In the genomic region with DNA sequence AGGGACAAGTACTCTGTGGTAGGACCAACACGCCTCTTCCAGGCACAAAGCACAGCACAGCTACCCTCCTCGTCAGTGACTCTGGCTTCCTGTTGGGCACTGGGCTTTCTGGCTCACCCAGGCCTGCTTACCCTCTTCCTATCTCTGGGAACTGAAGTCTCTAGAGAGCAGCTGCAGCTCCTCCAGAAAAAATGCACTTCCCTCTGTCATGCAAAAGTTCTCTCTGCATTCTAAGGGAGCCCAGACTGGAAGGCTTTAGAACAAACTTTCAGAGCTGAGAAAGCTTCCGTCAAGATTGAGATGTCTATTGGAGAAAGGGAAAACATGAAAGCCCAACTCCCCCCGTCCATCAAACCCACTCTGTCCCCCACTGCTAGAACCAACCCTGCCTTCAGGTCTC, we compare ENCODE assay signal across 19 mouse cellular contexts. TPM values are rescaled to one million over a fixed set of nuclear protein-coding genes. Genes with fewer than 3 reads are reported as not detected.
A peak's percentile ranks its signal among the peaks of the same experiment; 100 is the strongest.
DNase-seq lines count a peak whose midpoint lies in the region; ATAC-seq and TF ChIP-seq lines count a peak whose summit lies in the region.
"Had no signal": no experiment of that assay in that cellular context is flagged by ENCODE, and none has a peak within 500 bp of the region (broad histone marks: within the 10 kb centered on the region; RNA-seq: fewer than 3 reads in every experiment).

No protein-coding gene starts in this region.

- H3K4me1 ChIP-seq in hindbrain, embryonic 13.5 days (replicated peaks) = peaks cover 40% of the 10 kb centered on the region
- peaks cover 37% of the 10 kb centered on the region for H3K4me1 ChIP-seq in hindbrain, embryonic 10.5 days (replicated peaks)
- H3K4me1 ChIP-seq in midbrain, embryonic 13.5 days (replicated peaks) = peaks cover 19% of the 10 kb centered on the region
- peaks cover 38% of the 10 kb centered on the region for H3K4me1 ChIP-seq in midbrain, embryonic 10.5 days
- no peaks in the 10 kb centered on the region for H3K4me1 ChIP-seq in cortical plate, adult 2 months (ENCODE audit: control insufficient read depth, insufficient read depth, low read length)
- H3K4me1 ChIP-seq in midbrain, postnatal 0 days (ENCODE audit: insufficient read depth, low read length) = no peaks in the 10 kb centered on the region

- intact Hi-C loops in heart, postnatal 14 days (cut with DNase I) = loop anchor here (5.0 kb wide), 1 partner anchor 370 kb away; no protein-coding TSS in a partner anchor

- no peak for ATAC-seq in hindbrain, embryonic 13.5 days (ENCODE audit: low FRiP score)
- ATAC-seq in midbrain, embryonic 13.5 days = no peak
- no peak for ATAC-seq in midbrain, postnatal 0 days (ENCODE audit: low FRiP score)
- ATAC-seq: forebrain, embryonic 15.5 days; liver, embryonic 12.5 days; Patski had no signal

- 52% methylated on average over 4 of the region's 4 CpGs for WGBS in hindbrain, embryonic 13.5 days
- 46% methylated on average over 4 of the region's 4 CpGs for WGBS in hindbrain, embryonic 10.5 days
- 46% methylated on average over 4 of the region's 4 CpGs for WGBS in midbrain, embryonic 13.5 days
- WGBS in midbrain, embryonic 10.5 days = 41% methylated on average over 4 of the region's 4 CpGs
- WGBS in midbrain, postnatal 0 days = 52% methylated on average over 4 of the region's 4 CpGs

- TF ChIP-seq POLR2A in cortical plate, adult 2 months (IDR thresholded peaks at IDR 0.05; ENCODE audit: extremely low read depth, insufficient read depth, low read length) = no peak

- H3K27me3 ChIP-seq in hindbrain, embryonic 13.5 days = peaks cover 30% of the 10 kb centered on the region
- peaks cover 65% of the 10 kb centered on the region for H3K27me3 ChIP-seq in hindbrain, embryonic 10.5 days (ENCODE audit: insufficient read depth, poor library complexity, severe bottlenecking)
- peaks cover 24% of the 10 kb centered on the region for H3K27me3 ChIP-seq in midbrain, embryonic 13.5 days
- peaks cover 65% of the 10 kb centered on the region for H3K27me3 ChIP-seq in midbrain, embryonic 10.5 days (ENCODE audit: low read depth, poor library complexity, severe bottlenecking)
- no peaks in the 10 kb centered on the region for H3K27me3 ChIP-seq in midbrain, postnatal 0 days (ENCODE audit: insufficient read depth, low read length)
- H3K27me3 ChIP-seq: forebrain, embryonic 15.5 days had no signal

- no peaks in the 10 kb centered on the region for H3K36me3 ChIP-seq in hindbrain, embryonic 13.5 days
- H3K36me3 ChIP-seq in hindbrain, embryonic 10.5 days = no peaks in the 10 kb centered on the region
- no peaks in the 10 kb centered on the region for H3K36me3 ChIP-seq in midbrain, embryonic 13.5 days
- no peaks in the 10 kb centered on the region for H3K36me3 ChIP-seq in midbrain, embryonic 10.5 days
- no peaks in the 10 kb centered on the region for H3K36me3 ChIP-seq in midbrain, postnatal 0 days (ENCODE audit: insufficient read depth, low read length)
- H3K36me3 ChIP-seq: forebrain, embryonic 15.5 days; liver, embryonic 12.5 days had no signal

- peak overlapping the region; percentile 86 for H3K4me2 ChIP-seq in hindbrain, embryonic 13.5 days
- H3K4me2 ChIP-seq in midbrain, embryonic 13.5 days (replicated peaks) = peak overlapping the region; percentile 94
- H3K4me2 ChIP-seq in midbrain, postnatal 0 days (ENCODE audit: low read depth, low read length, poor library complexity, severe bottlenecking) = peak overlapping the region; percentile 91
- H3K4me2 ChIP-seq: heart, embryonic 11.5 days; liver, embryonic 12.5 days had no signal

- no peak overlapping the region for H3K27ac ChIP-seq in hindbrain, embryonic 13.5 days
- no peak overlapping the region for H3K27ac ChIP-seq in hindbrain, embryonic 10.5 days
- H3K27ac ChIP-seq in midbrain, embryonic 13.5 days = no peak overlapping the region
- H3K27ac ChIP-seq in midbrain, embryonic 10.5 days (replicated peaks) = no peak overlapping the region
- H3K27ac ChIP-seq in cortical plate, adult 2 months (ENCODE audit: insufficient read depth, low read length) = no peak overlapping the region
- H3K27ac ChIP-seq in midbrain, postnatal 0 days (ENCODE audit: low read depth, low read length) = no peak overlapping the region
- H3K27ac ChIP-seq: forebrain, embryonic 15.5 days; liver, embryonic 12.5 days had no signal

- H3K9me3 ChIP-seq in hindbrain, embryonic 13.5 days = no peaks in the 10 kb centered on the region
- H3K9me3 ChIP-seq in hindbrain, embryonic 10.5 days = no peaks in the 10 kb centered on the region
- no peaks in the 10 kb centered on the region for H3K9me3 ChIP-seq in midbrain, embryonic 13.5 days
- no peaks in the 10 kb centered on the region for H3K9me3 ChIP-seq in midbrain, embryonic 10.5 days (replicated peaks)
- H3K9me3 ChIP-seq in midbrain, postnatal 0 days (ENCODE audit: low read length) = no peaks in the 10 kb centered on the region
- H3K9me3 ChIP-seq: forebrain, embryonic 15.5 days; liver, embryonic 12.5 days had no signal

- no peak for TF ChIP-seq CTCF in cortical plate, adult 2 months (IDR thresholded peaks at IDR 0.05; ENCODE audit: extremely low read depth, insufficient read depth, low read length)
- no peak for TF ChIP-seq CTCF in midbrain, postnatal 0 days (IDR thresholded peaks at IDR 0.05)

- peak overlapping the region; percentile 77; the same call in 1 of the 2 replicates for H3K4me3 ChIP-seq in hindbrain, embryonic 13.5 days
- no peak overlapping the region for H3K4me3 ChIP-seq in hindbrain, embryonic 10.5 days
- H3K4me3 ChIP-seq in midbrain, embryonic 13.5 days (replicated peaks) = no peak overlapping the region
- no peak overlapping the region for H3K4me3 ChIP-seq in midbrain, embryonic 10.5 days
- peak overlapping the region; percentile 53; the same call in 1 of the 2 replicates for H3K4me3 ChIP-seq in cortical plate, adult 2 months (ENCODE audit: insufficient read depth, low read length)
- H3K4me3 ChIP-seq in midbrain, postnatal 0 days (ENCODE audit: low read depth, low read length) = 0 out of 2 replicates have a peak overlapping the region, but pooled peaks have one; percentile 77
- H3K4me3 ChIP-seq: liver, embryonic 12.5 days had no signal

- H3K9ac ChIP-seq in hindbrain, embryonic 13.5 days = peak overlapping the region; percentile 96
- H3K9ac ChIP-seq in midbrain, embryonic 13.5 days (replicated peaks) = no peak overlapping the region
- H3K9ac ChIP-seq in midbrain, postnatal 0 days (replicated peaks; ENCODE audit: low read length, poor library complexity, severe bottlenecking) = no peak overlapping the region; the same call in 1 of the 2 replicates
- H3K9ac ChIP-seq: forebrain, embryonic 15.5 days; liver, embryonic 12.5 days had no signal

- no peak for DNase-seq in hindbrain, embryonic 10.5 days (ENCODE audit: low spot score)
- no peak for DNase-seq in midbrain, embryonic 10.5 days (ENCODE audit: low spot score)
- no peak for DNase-seq in midbrain, postnatal 0 days (ENCODE audit: low spot score)
- DNase-seq in urinary bladder, postnatal 4 days (ENCODE audit: low spot score in 2 of 2) = no peak
- no peak for DNase-seq in heart, postnatal 14 days
- DNase-seq: adrenal gland, adult 2 months; kidney, adult 18-20 months; kidney, postnatal 25 days; lung, postnatal 10 days; right cerebral cortex, postnatal 14 days; thymus, postnatal 14 days had no signal

RNA-seq across cellular contexts. Expression of a gene that starts 2.1 kb away (rescaled TPM):
- polyA plus RNA-seq in hindbrain, embryonic 13.5 days (2015; fragmentation: Nextera tagmentation; extraction: Ambion mirVana) = 7.3 and 8.7 TPM in 2 replicates
- 1.5 and 2.9 TPM in 2 replicates for polyA plus RNA-seq in hindbrain, embryonic 10.5 days (2016; fragmentation: Nextera tagmentation; extraction: Ambion mirVana)
- 6.2 and 6.8 TPM in 2 replicates for polyA plus RNA-seq in midbrain, embryonic 13.5 days (2015; fragmentation: Nextera tagmentation; extraction: Ambion mirVana)
- polyA plus RNA-seq in midbrain, embryonic 10.5 days (2016; fragmentation: Nextera tagmentation; extraction: Ambion mirVana) = 1.7 and 3.0 TPM in 2 replicates
- 10.9 and 13.4 TPM in 2 replicates for polyA plus RNA-seq in cortical plate, adult 2 months (2012; rRNA removed)
- 14.8 and 17.2 TPM in 2 replicates for total RNA-seq in midbrain, postnatal 0 days (2014; rRNA removed)
- 9.5 and 9.7 TPM in 2 replicates for polyA plus RNA-seq in midbrain, postnatal 0 days (2015; fragmentation: Nextera tagmentation; extraction: Ambion mirVana)
- total RNA-seq in heart, postnatal 14 days (2021) = not detected
- total RNA-seq: megakaryocyte-erythroid progenitor cell, adult 5-6 weeks had no signal

Comparison
In these comparisons a context has a peak if more than half of its experiments do, and no peak if none do; other contexts are left out.
1. H3K4me3 ChIP-seq: peak in hindbrain, embryonic 13.5 days (single experiment), cortical plate, adult 2 months (single experiment) and midbrain, postnatal 0 days (single experiment); none in hindbrain, embryonic 10.5 days (single experiment), midbrain, embryonic 13.5 days (single experiment) and midbrain, embryonic 10.5 days (single experiment).
2. Peak in every context shown above with its lines, with median percentiles within 50 percentile points of each other: H3K4me2 ChIP-seq.